Mouse (Mus musculus) liver, embryonic 14.5 days (tissue): ENCODE data around the gene Tssk6.

Experiments
- CTCF ChIP-seq: IDR thresholded peaks from 2 replicates; pipeline ENCODE4 v1.5.1; 2016; ENCODE audit warnings: antibody characterized with exemption, low read depth, control low read depth
- EP300 ChIP-seq: IDR thresholded peaks from 2 replicates; pipeline ENCODE4 v1.6.1; 2016; ENCODE audit warnings: antibody characterized with exemption, low read depth

- TF ChIP-seq CTCF (no peak), EP300 (no peak)
Measured at GRCm38 (mm10) chr8:69884141-69884540, 17.8 kb upstream of the Tssk6 start.
